Mouse (Mus musculus): ENCODE measurements around the gene Olig3.

DNA sequence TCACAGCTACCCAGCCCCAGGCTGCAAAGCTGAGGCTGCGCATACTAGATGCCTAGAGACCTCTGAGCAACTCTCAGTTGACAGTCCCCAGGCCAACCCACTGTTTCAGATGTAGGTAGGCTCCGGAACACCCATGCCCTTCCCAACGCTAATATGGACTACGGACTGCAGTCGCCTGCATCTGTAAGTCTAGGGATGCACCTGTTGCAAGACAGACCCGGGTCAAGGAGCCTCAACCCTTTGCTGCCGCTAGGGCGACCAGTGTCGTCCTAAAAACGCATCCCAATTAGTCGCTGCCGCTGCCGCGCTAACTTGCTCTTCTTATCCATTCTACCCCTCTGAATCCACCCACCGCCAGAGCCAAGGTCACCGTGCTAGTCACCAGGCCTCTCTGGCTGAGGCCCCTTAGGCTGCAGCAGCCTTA, 3.4 kb upstream of the Olig3 start:
- TF ChIP-seq CTCF (IDR thresholded peaks at IDR 0.05; ENCODE audit: borderline replicate concordance, extremely low read depth, insufficient read depth, insufficient read length) = no peak
- TF ChIP-seq POLR2A (IDR thresholded peaks at IDR 0.05; ENCODE audit: borderline replicate concordance, extremely low read depth, insufficient read depth, insufficient read length, poor library complexity, severe bottlenecking) = no peak
